Mouse (Mus musculus) forebrain, embryonic 12.5 days (tissue): ENCODE measurements around the gene Sphk1. TPM values are rescaled to one million over a fixed set of nuclear protein-coding genes. Genes with fewer than 3 reads are reported as not detected.

ENCODE experiments used
- ATAC-seq: fragments of 200-750 bp; cut with Nextera tagmentation; 2 replicates; pipeline ENCODE4 v1.8.0; 2017; ENCODE audit warnings: moderate TSS enrichment; ENCODE audit not compliant: low FRiP score
- H3K27ac ChIP-seq: fragments of 300-500 bp; sonication (generic); 2 replicates; pipeline ENCODE4 v1.5.1; 2016; ENCODE audit warnings: mild to moderate bottlenecking
- H3K27me3 ChIP-seq: fragments of 300-500 bp; sonication (generic); 2 replicates; pipeline ENCODE4 v1.6.1; 2016; ENCODE audit warnings: mild to moderate bottlenecking
- H3K36me3 ChIP-seq: fragments of 300-500 bp; sonication (generic); replicated peaks from 2 replicates; pipeline ENCODE4 v1.6.1; 2016; ENCODE audit warnings: mild to moderate bottlenecking
- H3K4me1 ChIP-seq: fragments of 300-500 bp; sonication (generic); 2 replicates; pipeline ENCODE4 v1.6.1; 2016
- H3K4me2 ChIP-seq: fragments of 300-500 bp; sonication (generic); 2 replicates; pipeline ENCODE4 v1.6.1; 2016; ENCODE audit warnings: mild to moderate bottlenecking, moderate library complexity
- H3K4me3 ChIP-seq: fragments of 300-500 bp; sonication (generic); replicated peaks from 2 replicates; pipeline ENCODE4 v1.5.1; 2016; ENCODE audit warnings: mild to moderate bottlenecking
- H3K9ac ChIP-seq: fragments of 300-500 bp; sonication (generic); 2 replicates; pipeline ENCODE4 v1.6.1; 2016; ENCODE audit warnings: mild to moderate bottlenecking
- H3K9me3 ChIP-seq: fragments of 300-500 bp; sonication (generic); 2 replicates; pipeline ENCODE4 v1.6.1; 2016
- WGBS: fragments of 180-500 bp; shearing (Covaris S2); methylation state at CpG from one replicate; pipeline ENCODE4 v1.1.7; 2016; 5-methylcytosine and 5-hydroxymethylcytosine counted together
- polyA plus RNA-seq: library from polyadenylated mRNA; unstranded; fragments of >200 nt; fragmentation: Nextera tagmentation; extraction: Ambion mirVana; gene quantifications from 2 replicates; pipeline ENCODE4 v1.2.1, GENCODE M21; 2016

The Sphk1 gene
- polyA plus RNA-seq, 1 experiment from 2014 or later = 3.3 TPM

- 22% methylated on average over 4 of the region's 4 CpGs for WGBS
- Histone ChIP-seq H3K9me3 (no peaks in the 10 kb centered on the region), H3K27ac (no peak within 1 kb of the TSS), H3K4me2 (no peak within 1 kb of the TSS), H3K9ac (no peak within 1 kb of the TSS), H3K27me3 (0 out of 2 replicates have a peak, but pooled peaks cover 4% of the 10 kb centered on the region), H3K4me1 (peaks cover 16% of the 10 kb centered on the region), H3K4me3 (no peak within 1 kb of the TSS), H3K36me3 (no peaks in the 10 kb centered on the region)
- ATAC-seq = no peak
Observed at GRCm38 (mm10) chr11:116493795-116494252, 36.9 kb upstream of the Sphk1 start, which contains the start of gene Prpsap1. Prpsap1 (minus strand) TSS chr11:116494202.

GRCm38 (mm10) chr11:116494474-116495174 lies 36.1 kb upstream of the Sphk1 start:
- Histone ChIP-seq H3K36me3 (no peaks in the 10 kb centered on the region), H3K9me3 (no peaks in the 10 kb centered on the region), H3K4me3 (no peak overlapping the region), H3K27ac (no peak overlapping the region), H3K4me1 (peaks cover 11% of the 10 kb centered on the region), H3K9ac (no peak overlapping the region), H3K4me2 (no peak overlapping the region), H3K27me3 (0 out of 2 replicates have a peak, but pooled peaks cover 4% of the 10 kb centered on the region)
- WGBS = 70% methylated on average over 13 of the region's 13 CpGs
- ATAC-seq = no peak

- Histone ChIP-seq H3K9ac (no peak overlapping the region), H3K9me3 (no peaks in the 10 kb centered on the region), H3K4me1 (peaks cover 10% of the 10 kb centered on the region), H3K27ac (no peak overlapping the region), H3K27me3 (no peaks in the 10 kb centered on the region), H3K36me3 (no peaks in the 10 kb centered on the region), H3K4me3 (no peak overlapping the region), H3K4me2 (no peak overlapping the region)
- ATAC-seq = no peak
- WGBS = 85% methylated on average over 4 of the region's 4 CpGs
Observed at GRCm38 (mm10) chr11:116497313-116497712, 33.4 kb upstream of the Sphk1 start.

- no peaks in the 10 kb centered on the region for H3K9me3 ChIP-seq
- H3K36me3 ChIP-seq = no peaks in the 10 kb centered on the region
- H3K9ac ChIP-seq = no peak overlapping the region
- peak overlapping the region; percentile 37 for H3K4me2 ChIP-seq
- no peak overlapping the region for H3K27ac ChIP-seq
- H3K4me3 ChIP-seq = 0 out of 2 replicates have a peak overlapping the region, but pooled peaks have one; percentile 3
- no peak for ATAC-seq
- peaks cover 10% of the 10 kb centered on the region for H3K4me1 ChIP-seq
- no peaks in the 10 kb centered on the region for H3K27me3 ChIP-seq
- 32% methylated on average over 34 of the region's 34 CpGs for WGBS
Observed at GRCm38 (mm10) chr11:116498596-116498995, 32.1 kb upstream of the Sphk1 start.

- no peak for ATAC-seq
- Histone ChIP-seq H3K9ac (no peak overlapping the region), H3K4me2 (peak overlapping the region; percentile 37), H3K27ac (no peak overlapping the region), H3K36me3 (no peaks in the 10 kb centered on the region), H3K27me3 (no peaks in the 10 kb centered on the region), H3K4me3 (no peak overlapping the region), H3K9me3 (no peaks in the 10 kb centered on the region), H3K4me1 (peaks cover 8% of the 10 kb centered on the region; the same call in 1 of the 2 replicates)
- WGBS = 62% methylated on average over 6 of the region's 6 CpGs
Observed at GRCm38 (mm10) chr11:116499018-116499417, 31.7 kb upstream of the Sphk1 start.

- ATAC-seq = peak; percentile 65
Observed at GRCm38 (mm10) chr11:116501005-116501746, 29.5 kb upstream of the Sphk1 start.

GRCm38 (mm10) chr11:116504516-116504915 lies 26.2 kb upstream of the Sphk1 start:
- H3K4me3 ChIP-seq = no peak overlapping the region
- no peaks in the 10 kb centered on the region for H3K27me3 ChIP-seq
- no peak overlapping the region for H3K27ac ChIP-seq
- H3K36me3 ChIP-seq = no peaks in the 10 kb centered on the region
- no peaks in the 10 kb centered on the region for H3K9me3 ChIP-seq
- 0 out of 2 replicates have a peak, but pooled peaks cover 3% of the 10 kb centered on the region for H3K4me1 ChIP-seq
- no peak overlapping the region for H3K9ac ChIP-seq
- no peak overlapping the region for H3K4me2 ChIP-seq
- no peak for ATAC-seq
- 90% methylated on average over 17 of the region's 17 CpGs for WGBS

More at GRCm38 (mm10) chr11:116501005-116501746, 29.5 kb upstream of the Sphk1 start:
- Histone ChIP-seq H3K4me2 (no peak overlapping the region), H3K4me3 (no peak overlapping the region), H3K36me3 (no peaks in the 10 kb centered on the region), H3K9ac (no peak overlapping the region), H3K9me3 (no peaks in the 10 kb centered on the region), H3K4me1 (0 out of 2 replicates have a peak, but pooled peaks cover 3% of the 10 kb centered on the region), H3K27me3 (no peaks in the 10 kb centered on the region), H3K27ac (no peak overlapping the region)
- WGBS = 29% methylated on average over 7 of the region's 7 CpGs

GRCm38 (mm10) chr11:116505573-116505972 lies 25.2 kb upstream of the Sphk1 start:
- H3K4me1 ChIP-seq = 0 out of 2 replicates have a peak, but pooled peaks cover 3% of the 10 kb centered on the region
- no peak for ATAC-seq

GRCm38 (mm10) chr11:116506151-116506875 lies 24.4 kb upstream of the Sphk1 start:
- WGBS = 89% methylated on average over 17 of the region's 17 CpGs
- no peak overlapping the region for H3K9ac ChIP-seq
- no peak overlapping the region for H3K4me3 ChIP-seq
- no peaks in the 10 kb centered on the region for H3K27me3 ChIP-seq
- H3K4me1 ChIP-seq = 0 out of 2 replicates have a peak, but pooled peaks cover under 1% of the 10 kb centered on the region
- no peaks in the 10 kb centered on the region for H3K9me3 ChIP-seq
- H3K4me2 ChIP-seq = no peak overlapping the region
- ATAC-seq = no peak
- H3K36me3 ChIP-seq = no peaks in the 10 kb centered on the region
- no peak overlapping the region for H3K27ac ChIP-seq

More at GRCm38 (mm10) chr11:116505573-116505972, 25.2 kb upstream of the Sphk1 start:
- Histone ChIP-seq H3K27ac (no peak overlapping the region), H3K4me3 (no peak overlapping the region), H3K4me2 (no peak overlapping the region), H3K27me3 (no peaks in the 10 kb centered on the region), H3K36me3 (no peaks in the 10 kb centered on the region), H3K9ac (no peak overlapping the region), H3K9me3 (no peaks in the 10 kb centered on the region)
- WGBS = 78% methylated on average over 5 of the region's 5 CpGs

- ATAC-seq = no peak
- H3K36me3 ChIP-seq = no peaks in the 10 kb centered on the region
- 0 out of 2 replicates have a peak, but pooled peaks cover 1% of the 10 kb centered on the region for H3K27me3 ChIP-seq
- no peak overlapping the region for H3K9ac ChIP-seq
- no peak overlapping the region for H3K4me3 ChIP-seq
- no peak overlapping the region for H3K27ac ChIP-seq
- WGBS = 71% methylated on average over 2 of the region's 2 CpGs
- H3K4me2 ChIP-seq = no peak overlapping the region
- H3K4me1 ChIP-seq = no peaks in the 10 kb centered on the region
- H3K9me3 ChIP-seq = no peaks in the 10 kb centered on the region
Observed at GRCm38 (mm10) chr11:116508689-116509088, 22.0 kb upstream of the Sphk1 start.

GRCm38 (mm10) chr11:116511301-116511868 lies 19.3 kb upstream of the Sphk1 start:
- no peaks in the 10 kb centered on the region for H3K36me3 ChIP-seq
- no peak for ATAC-seq
- no peak overlapping the region for H3K4me2 ChIP-seq
- H3K27ac ChIP-seq = no peak overlapping the region
- H3K4me1 ChIP-seq = peaks cover 7% of the 10 kb centered on the region; the same call in 1 of the 2 replicates
- peaks cover 14% of the 10 kb centered on the region; the same call in 1 of the 2 replicates for H3K27me3 ChIP-seq
- H3K9me3 ChIP-seq = no peaks in the 10 kb centered on the region
- H3K4me3 ChIP-seq = no peak overlapping the region
- 77% methylated on average over 7 of the region's 7 CpGs for WGBS
- H3K9ac ChIP-seq = no peak overlapping the region
